Mouse (Mus musculus) mouse embryonic stem cell (cell line): Measurements from ENCODE around the gene Cfap206.

Source experiments
- in situ Hi-C, 2 experiments: fragments of 300-500 bp; cut with MboI; formaldehyde crosslinking; loops; 1 replicate in 1 of 2; 3 replicates in 1 of 2; pipeline ENCODE4 v1.14.3; 2019 to 2020; ENCODE audit warnings: low sequenced_read_pairs in 2 of 2, low pct_unique_long_range_greater_than_20kb in 1 of 2, mixed read lengths in 1 of 2; ENCODE audit not compliant: unreplicated experiment in 1 of 2

Cfap206 gene

DNA sequence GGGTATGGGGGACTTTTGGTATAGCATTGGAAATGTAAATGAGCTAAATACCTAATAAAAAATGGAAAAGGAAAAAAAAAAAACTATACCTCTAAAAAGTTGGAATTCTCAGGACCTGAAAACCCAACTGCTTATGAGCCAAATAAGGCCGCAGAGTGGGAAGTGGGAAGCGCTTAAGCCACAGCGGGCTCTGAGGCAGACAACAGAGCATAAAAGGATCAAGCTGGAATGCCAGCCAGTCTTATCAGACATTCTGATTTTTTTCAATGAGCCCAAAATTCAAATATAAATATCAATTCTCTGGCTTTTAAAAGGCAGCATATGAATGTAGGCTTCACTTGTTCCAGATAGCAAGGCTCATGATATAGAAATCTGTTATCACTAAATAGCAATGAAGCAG is 42.0 kb downstream of the Cfap206 start:
- in situ Hi-C loops = no loop called here

DNA sequence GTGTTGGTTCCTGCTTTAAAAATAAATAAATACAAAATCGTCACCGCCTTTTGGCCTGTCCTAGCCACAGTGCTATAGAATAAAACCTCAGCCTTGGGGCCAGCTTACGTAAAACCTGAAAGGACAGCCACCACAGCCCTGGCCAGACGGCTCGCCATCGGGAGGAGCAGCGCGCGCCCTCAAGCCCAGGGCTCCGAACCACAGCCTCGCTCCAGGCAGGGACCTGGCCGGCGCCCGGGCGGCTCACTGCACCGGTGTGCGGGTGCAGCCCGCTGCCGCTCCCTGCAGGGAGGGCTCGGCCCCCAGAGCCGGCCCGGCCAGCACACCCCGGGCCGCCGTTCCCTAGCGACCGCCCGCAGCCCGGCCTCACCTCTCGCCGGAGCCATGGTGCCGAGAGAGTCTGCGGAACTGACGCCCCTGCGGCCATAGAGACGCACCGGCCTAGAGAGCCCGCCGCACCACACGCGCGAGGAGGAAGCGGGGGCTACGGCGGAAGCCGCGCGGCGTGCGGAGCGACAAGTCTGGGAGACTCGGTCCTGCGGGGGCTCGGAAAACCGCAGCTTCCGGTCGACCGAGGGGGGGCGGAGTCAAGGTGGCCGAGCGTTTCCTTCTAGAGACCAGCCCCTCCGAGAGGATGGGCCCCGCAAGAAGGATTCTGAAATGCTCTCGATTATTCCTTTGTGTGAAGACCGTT is 43.0 kb downstream of the Cfap206 start, which contains the start of gene Slc35a1:
TSS of gene Slc35a1 (minus strand) at position 565 of the 694 bp plus-strand sequence.
- in situ Hi-C loops = no loop called here

DNA sequence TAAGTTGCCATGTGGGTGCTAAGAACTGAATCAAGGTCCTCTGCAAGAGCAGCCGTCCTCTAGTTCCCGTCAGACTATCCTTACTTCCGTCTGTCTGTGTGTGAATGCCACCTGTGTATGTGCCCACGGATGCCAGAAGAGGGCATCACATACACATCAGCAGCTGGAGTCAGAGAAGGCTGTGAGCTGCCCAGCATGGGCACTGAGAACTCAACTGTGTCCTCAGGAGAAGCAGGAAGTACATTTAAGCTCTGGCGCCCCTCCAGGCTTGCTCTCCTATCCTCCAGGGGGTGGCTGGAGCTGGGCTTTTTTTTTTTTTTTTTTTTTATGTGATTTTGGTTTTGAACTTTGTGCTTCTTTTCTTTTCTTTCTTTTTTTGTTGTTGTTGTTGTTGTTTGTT is 49.5 kb downstream of the Cfap206 start:
- in situ Hi-C loops = no loop called here

DNA sequence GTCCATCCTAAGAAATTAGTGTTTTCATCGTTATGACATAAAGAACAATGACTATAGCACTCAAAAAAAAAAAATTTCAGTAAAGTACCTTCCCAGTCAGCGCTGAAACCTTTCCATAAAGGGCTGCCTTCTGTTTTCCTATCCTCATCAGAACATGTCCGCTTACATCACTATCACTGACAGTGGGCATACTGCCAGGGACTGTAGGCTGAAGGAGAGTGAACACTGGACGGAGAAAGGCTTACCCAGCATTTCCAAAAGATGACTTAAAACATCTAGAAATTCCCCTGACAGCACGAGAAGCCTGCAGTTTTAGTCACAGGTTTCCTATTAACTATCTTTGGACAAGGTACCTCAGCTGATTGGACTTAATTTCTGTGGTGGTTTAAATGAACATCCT is 56.3 kb downstream of the Cfap206 start:
- in situ Hi-C loops = no loop called here

DNA sequence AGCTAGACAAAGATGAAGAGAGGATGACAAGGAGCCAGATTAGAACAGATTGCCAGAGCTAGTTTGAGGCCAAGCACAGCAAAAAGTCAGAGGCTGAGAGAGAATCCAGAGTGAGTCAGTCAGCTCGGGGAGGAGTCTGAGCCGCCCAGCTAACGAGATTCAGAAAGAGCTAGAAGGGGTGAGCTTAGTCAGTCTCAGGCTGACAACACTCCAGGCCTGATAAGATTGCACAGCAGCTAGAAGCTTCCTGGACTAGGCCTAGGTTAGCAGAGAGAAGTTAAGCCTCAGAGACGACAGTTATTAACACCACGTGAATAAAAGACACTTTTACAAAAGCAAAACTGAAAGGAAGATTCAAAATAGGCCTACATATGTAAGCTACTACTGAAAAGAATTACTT is 62.1 kb downstream of the Cfap206 start:
- in situ Hi-C loops = no loop called here

GRCm38 (mm10) chr4:34661927-34662326 is 68.1 kb downstream of the Cfap206 start:
- in situ Hi-C loops = no loop called here

DNA sequence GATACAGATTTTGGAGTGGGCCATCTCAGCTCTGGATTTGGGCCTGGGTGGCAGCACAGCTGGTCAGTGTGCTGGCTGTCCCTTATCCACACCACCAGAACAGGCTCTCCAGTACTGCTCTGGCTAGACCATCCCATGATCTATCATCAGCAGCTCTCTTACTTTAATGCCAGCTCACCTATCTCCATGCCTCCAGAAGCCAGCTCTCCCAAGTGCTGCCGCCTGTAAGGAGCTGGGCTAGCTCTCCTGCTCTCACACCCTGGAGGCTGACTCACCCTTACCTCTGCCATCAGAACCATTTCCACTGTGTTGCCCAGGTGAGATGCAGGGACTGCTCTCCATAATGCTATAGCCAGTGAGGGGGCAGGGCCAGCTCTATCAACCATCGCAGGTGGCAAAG is 68.5 kb downstream of the Cfap206 start:
- in situ Hi-C loops = no loop called here

- in situ Hi-C loops = no loop called here
Measured at GRCm38 (mm10) chr4:34659012-34659411, 71.0 kb downstream of the Cfap206 start.

DNA sequence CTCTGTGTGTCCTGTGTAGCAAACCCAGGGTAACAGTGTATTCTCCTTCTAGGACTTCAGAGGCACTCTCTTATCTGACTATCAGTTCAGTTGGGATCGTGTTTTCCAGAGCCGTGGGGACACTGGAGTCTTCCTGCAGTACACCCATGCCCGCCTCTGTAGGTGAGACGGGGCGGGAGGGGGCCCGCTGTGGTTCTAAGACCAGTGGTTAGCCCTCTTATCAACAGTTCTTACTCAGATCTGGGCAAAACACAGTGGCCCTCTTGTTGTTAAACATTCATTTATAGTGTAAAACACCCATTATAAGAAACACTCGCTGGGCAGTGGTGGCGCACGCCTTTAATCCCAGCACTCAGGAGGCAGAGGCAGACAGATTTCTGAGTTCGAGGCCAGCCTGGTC is 73.9 kb downstream of the Cfap206 start:
- in situ Hi-C loops = no loop called here

DNA sequence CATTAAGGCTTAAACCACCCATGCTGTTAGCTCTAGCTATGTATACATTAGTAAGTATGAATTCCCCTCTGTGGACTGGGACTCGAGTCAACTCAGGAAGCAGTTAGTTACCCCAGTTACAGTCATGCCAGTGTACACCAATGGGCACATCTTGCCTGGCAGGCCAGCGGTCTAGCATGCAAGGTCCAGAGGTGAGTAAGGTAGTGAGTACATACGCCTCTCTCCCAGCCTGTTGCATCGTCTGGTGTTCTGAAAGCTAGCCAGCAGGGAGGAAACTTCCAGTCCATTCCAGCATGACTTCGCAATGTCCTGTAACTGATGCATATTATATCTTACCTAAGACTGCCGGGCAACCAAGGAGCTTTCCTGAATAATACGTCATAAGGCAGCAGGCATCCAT is 76.8 kb downstream of the Cfap206 start:
- in situ Hi-C loops = no loop called here

GRCm38 (mm10) chr4:34644779-34645178 is 85.2 kb downstream of the Cfap206 start:
- in situ Hi-C loops = no loop called here

- in situ Hi-C loops = no loop called here
Measured at GRCm38 (mm10) chr4:34640731-34641130, 89.3 kb downstream of the Cfap206 start.

DNA sequence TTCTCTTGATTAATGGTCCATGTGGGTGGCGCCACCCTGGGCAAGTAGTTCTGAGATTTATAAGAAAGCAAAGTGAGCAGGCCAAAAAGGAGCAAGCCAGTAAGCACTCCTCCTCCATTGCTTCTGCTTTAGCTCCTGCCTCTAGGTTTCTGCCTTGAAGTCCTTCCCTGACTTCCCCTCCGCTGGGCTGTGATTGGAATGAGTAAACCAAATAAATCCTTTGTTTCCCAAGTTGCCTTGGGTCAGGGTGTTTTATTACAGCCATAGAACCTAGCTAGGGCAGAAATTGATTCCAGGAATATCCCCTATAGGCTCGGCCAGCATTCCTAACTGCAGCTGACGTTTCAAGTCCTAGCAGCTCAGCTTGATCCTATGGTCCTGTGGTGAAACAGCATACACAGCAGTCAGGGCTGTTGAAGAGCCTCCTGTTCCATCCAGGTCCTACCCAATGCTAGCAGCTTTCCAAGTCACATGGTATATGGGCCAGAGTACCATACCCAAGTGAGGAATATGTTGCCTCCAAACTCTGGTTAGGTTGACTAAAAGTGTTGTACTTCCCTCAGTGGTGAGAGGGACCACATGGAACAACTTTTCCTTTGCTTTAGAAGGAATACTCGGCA is 90.2 kb downstream of the Cfap206 start:
- in situ Hi-C loops = no loop called here
